Mouse (Mus musculus) heart, embryonic 14.5 days (tissue): ENCODE data around the gene Fgfr2. TPM values are rescaled to one million over a fixed set of nuclear protein-coding genes. Genes with fewer than 3 reads are reported as not detected.

ENCODE experiments used
- ATAC-seq: fragments of 200-750 bp; cut with Nextera tagmentation; 2 replicates; pipeline ENCODE4 v1.8.0; 2017; ENCODE audit warnings: low read depth, moderate TSS enrichment; ENCODE audit not compliant: insufficient number of reproducible peaks, insufficient read depth, low FRiP score
- H3K27ac ChIP-seq, 2 experiments: fragments of 200-500 bp in 1 of 2; fragments of 300-500 bp in 1 of 2; sonication (generic) in 1 of 2; replicated peaks in 1 of 2; 2 replicates each; pipeline ENCODE4 v1.5.1; 2012 to 2014; ENCODE audit warnings: low read depth in 2 of 2, low read length in 2 of 2, control low read depth in 1 of 2, mild to moderate bottlenecking in 1 of 2, mixed read lengths in 1 of 2; ENCODE audit not compliant: control insufficient read depth in 1 of 2, insufficient read depth in 1 of 2
- H3K27me3 ChIP-seq: fragments of 300-500 bp; sonication (generic); 2 replicates; pipeline ENCODE4 v1.6.1; 2014; ENCODE audit warnings: mild to moderate bottlenecking, low read length, control low read depth; ENCODE audit not compliant: control insufficient read depth, insufficient read depth
- H3K36me3 ChIP-seq: fragments of 300-500 bp; sonication (generic); 2 replicates; pipeline ENCODE4 v1.6.1; 2014; ENCODE audit warnings: mild to moderate bottlenecking, control low read depth, low read length, mixed read lengths; ENCODE audit not compliant: control insufficient read depth, insufficient read depth
- H3K4me1 ChIP-seq, 2 experiments: fragments of 200-500 bp in 1 of 2; fragments of 300-500 bp in 1 of 2; sonication (generic) in 1 of 2; 2 replicates each; pipeline ENCODE4 v1.6.1; 2012 to 2014; ENCODE audit warnings: low read length in 2 of 2, control low read depth in 1 of 2, mixed read lengths in 1 of 2; ENCODE audit not compliant: control insufficient read depth in 2 of 2, insufficient read depth in 2 of 2
- H3K4me2 ChIP-seq: fragments of 300-500 bp; sonication (generic); 2 replicates; pipeline ENCODE4 v1.6.1; 2014; ENCODE audit warnings: mild to moderate bottlenecking, low read length
- H3K4me3 ChIP-seq, 2 experiments: fragments of 200-500 bp in 1 of 2; fragments of 300-500 bp in 1 of 2; sonication (generic) in 1 of 2; 2 replicates each; pipeline ENCODE4 v1.5.1; 2012 to 2014; ENCODE audit warnings: low read length in 2 of 2, mild to moderate bottlenecking in 2 of 2, control low read depth in 1 of 2, low read depth in 1 of 2, moderate library complexity in 1 of 2; ENCODE audit not compliant: control insufficient read depth in 1 of 2, insufficient read depth in 1 of 2
- H3K9ac ChIP-seq: fragments of 300-500 bp; sonication (generic); 2 replicates; pipeline ENCODE4 v1.6.1; 2014; ENCODE audit warnings: mild to moderate bottlenecking, low read length
- H3K9me3 ChIP-seq: fragments of 300-500 bp; sonication (generic); 2 replicates; pipeline ENCODE4 v1.6.1; 2016; ENCODE audit warnings: low read length, control low read depth; ENCODE audit not compliant: control insufficient read depth
- WGBS: fragments of 180-500 bp; shearing (Covaris S2); extraction: QIAGEN DNeasy Blood & Tissue Kit; methylation state at CpG from one replicate; pipeline ENCODE4 v1.1.7; 2014; 5-methylcytosine and 5-hydroxymethylcytosine counted together
- polyA plus RNA-seq: library from polyadenylated mRNA; unstranded; fragments of >200 nt; fragmentation: Nextera tagmentation; extraction: Ambion mirVana; gene quantifications from 2 replicates; pipeline ENCODE4 v1.2.1, GENCODE M21; 2014

Gene Fgfr2
- polyA plus RNA-seq, 1 experiment from 2014 or later: 22.4 TPM

- H3K9me3 ChIP-seq: no peaks in the 10 kb centered on the region
- no peak overlapping the region for H3K4me2 ChIP-seq
- H3K4me3 ChIP-seq: no peak overlapping the region
- H3K27me3 ChIP-seq: no peaks in the 10 kb centered on the region
- peaks cover 10% of the 10 kb centered on the region for H3K36me3 ChIP-seq
- H3K27ac ChIP-seq: no peak overlapping the region
- H3K9ac ChIP-seq: no peak overlapping the region
- peaks cover 45 to 76% of the 10 kb centered on the region in 2 experiments for H3K4me1 ChIP-seq
- 91% methylated on average over 10 of the region's 10 CpGs for WGBS
- no peak for ATAC-seq
Observed at GRCm38 (mm10) chr7:133013923-133014322, 109.2 kb downstream of the Fgfr2 start.

GRCm38 (mm10) chr7:133012637-133013366 lies 110.3 kb downstream of the Fgfr2 start:
- Histone ChIP-seq H3K4me2 (peak overlapping the region; percentile 16; the same call in 1 of the 2 replicates), H3K4me3 (no peak overlapping the region), H3K27ac (peak overlapping the region in 1 of 2 experiments; percentile 75; a peak in 1 of 4 replicates), H3K9me3 (no peaks in the 10 kb centered on the region), H3K36me3 (peaks cover 10% of the 10 kb centered on the region), H3K27me3 (no peaks in the 10 kb centered on the region), H3K9ac (no peak overlapping the region), H3K4me1 (peaks cover 50 to 84% of the 10 kb centered on the region in 2 experiments)
- WGBS: 34% methylated on average over 14 of the region's 14 CpGs
- ATAC-seq: no peak

GRCm38 (mm10) chr7:133011611-133012010 lies 111.5 kb downstream of the Fgfr2 start:
- Histone ChIP-seq H3K27me3 (no peaks in the 10 kb centered on the region), H3K4me3 (0 out of 4 replicates have a peak overlapping the region, but pooled peaks of 1 of the 2 experiments have one; percentile 2), H3K4me2 (peak overlapping the region; percentile 8), H3K4me1 (peaks cover 60 to 93% of the 10 kb centered on the region in 2 experiments), H3K9ac (no peak overlapping the region), H3K27ac (peak overlapping the region; percentile 75 to 89), H3K36me3 (peaks cover 10% of the 10 kb centered on the region), H3K9me3 (no peaks in the 10 kb centered on the region)
- ATAC-seq: no peak
- WGBS: 41% methylated on average over 4 of the region's 4 CpGs

GRCm38 (mm10) chr7:133011191-133011590 lies 112.0 kb downstream of the Fgfr2 start:
- peak; percentile 62 for ATAC-seq
- peak overlapping the region; percentile 75 to 89 for H3K27ac ChIP-seq
- peak overlapping the region; percentile 8 for H3K4me2 ChIP-seq
- H3K9me3 ChIP-seq: no peaks in the 10 kb centered on the region
- no peak overlapping the region for H3K9ac ChIP-seq
- no peaks in the 10 kb centered on the region for H3K27me3 ChIP-seq
- H3K4me3 ChIP-seq: no peak overlapping the region
- WGBS: 14% methylated on average over 5 of the region's 5 CpGs
- peaks cover 10% of the 10 kb centered on the region for H3K36me3 ChIP-seq
- H3K4me1 ChIP-seq: peaks cover 60 to 90% of the 10 kb centered on the region in 2 experiments

GRCm38 (mm10) chr7:133010477-133010876 lies 112.7 kb downstream of the Fgfr2 start:
- peaks cover 11% of the 10 kb centered on the region for H3K36me3 ChIP-seq
- H3K27ac ChIP-seq: peak overlapping the region; percentile 75 to 89
- H3K27me3 ChIP-seq: no peaks in the 10 kb centered on the region
- H3K4me3 ChIP-seq: no peak overlapping the region
- H3K4me1 ChIP-seq: peaks cover 59 to 83% of the 10 kb centered on the region in 2 experiments
- no peaks in the 10 kb centered on the region for H3K9me3 ChIP-seq
- WGBS: 92% methylated on average over 3 of the region's 3 CpGs
- H3K4me2 ChIP-seq: peak overlapping the region; percentile 8
- no peak for ATAC-seq
- 0 out of 2 replicates have a peak overlapping the region, but pooled peaks have one; percentile 4 for H3K9ac ChIP-seq

GRCm38 (mm10) chr7:133009676-133010075 lies 113.5 kb downstream of the Fgfr2 start:
- no peaks in the 10 kb centered on the region for H3K9me3 ChIP-seq

GRCm38 (mm10) chr7:133008663-133009062 lies 114.5 kb downstream of the Fgfr2 start:
- H3K4me2 ChIP-seq: no peak overlapping the region
- no peaks in the 10 kb centered on the region for H3K9me3 ChIP-seq
- no peak overlapping the region for H3K9ac ChIP-seq
- no peak overlapping the region for H3K4me3 ChIP-seq
- no peak overlapping the region for H3K27ac ChIP-seq
- H3K4me1 ChIP-seq: peaks cover 44 to 75% of the 10 kb centered on the region in 2 experiments
- peaks cover 22% of the 10 kb centered on the region for H3K36me3 ChIP-seq
- H3K27me3 ChIP-seq: no peaks in the 10 kb centered on the region
- no peak for ATAC-seq
- 89% methylated on average over 4 of the region's 4 CpGs for WGBS

More at GRCm38 (mm10) chr7:133009676-133010075, 113.5 kb downstream of the Fgfr2 start:
- Histone ChIP-seq H3K27me3 (no peaks in the 10 kb centered on the region), H3K36me3 (peaks cover 18% of the 10 kb centered on the region), H3K9ac (no peak overlapping the region), H3K4me2 (no peak overlapping the region), H3K27ac (0 out of 4 replicates have a peak overlapping the region, but pooled peaks of 1 of the 2 experiments have one; percentile 75), H3K4me3 (no peak overlapping the region), H3K4me1 (peaks cover 51 to 76% of the 10 kb centered on the region in 2 experiments)
- WGBS: 71% methylated on average over 8 of the region's 8 CpGs
- ATAC-seq: no peak
